In genomic region chr11:116096213-116097108, GRCm38 (mm10) we compare ENCODE assay signal across 10 mouse cellular contexts. TPM values are rescaled to one million over a fixed set of nuclear protein-coding genes. Genes with fewer than 3 reads are reported as not detected.
DNase-seq lines count a peak whose midpoint lies in the region; ATAC-seq and TF ChIP-seq lines count a peak whose summit lies in the region.
"Had no signal": no experiment of that assay in that cellular context is flagged by ENCODE, and none has a peak within 500 bp of the region (broad histone marks: within the 10 kb centered on the region; RNA-seq: fewer than 3 reads in every experiment).

No protein-coding gene starts in this region.

- no peaks in the 10 kb centered on the region for H3K4me1 ChIP-seq in forebrain, postnatal 0 days (ENCODE audit: insufficient read depth)
- H3K4me1 ChIP-seq in forebrain, embryonic 16.5 days (replicated peaks; ENCODE audit: control insufficient read depth, insufficient read depth, low read length): no peaks in the 10 kb centered on the region
- peaks cover 56% of the 10 kb centered on the region for H3K4me1 ChIP-seq in liver, embryonic 12.5 days
- H3K4me1 ChIP-seq in MEL (ENCODE audit: control insufficient read depth in 1 of 2, insufficient read depth in 2 of 2, low read length in 2 of 2): peaks cover 14 to 37% of the 10 kb centered on the region in 2 experiments

- no peak overlapping the region for H3K27ac ChIP-seq in forebrain, postnatal 0 days (ENCODE audit: low read depth, low read length)
- no peak overlapping the region for H3K27ac ChIP-seq in forebrain, embryonic 16.5 days (ENCODE audit: low read length)
- H3K27ac ChIP-seq in liver, embryonic 12.5 days: no peak overlapping the region
- peak overlapping the region; percentile 46 for H3K27ac ChIP-seq in MEL (ENCODE audit: control insufficient read depth, low read depth, low read length)
- H3K27ac ChIP-seq: midbrain, embryonic 12.5 days had no signal

- no peaks in the 10 kb centered on the region for H3K36me3 ChIP-seq in forebrain, postnatal 0 days (ENCODE audit: insufficient read depth)
- H3K36me3 ChIP-seq in forebrain, embryonic 16.5 days (ENCODE audit: control insufficient read depth, insufficient read depth): no peaks in the 10 kb centered on the region
- H3K36me3 ChIP-seq in liver, embryonic 12.5 days: no peaks in the 10 kb centered on the region
- H3K36me3 ChIP-seq in MEL (ENCODE audit: control insufficient read depth in 1 of 2, insufficient read depth in 2 of 2, low read length in 2 of 2): peaks cover 0 to 37% of the 10 kb centered on the region in 2 experiments; a peak in 2 of 4 replicates
- H3K36me3 ChIP-seq: heart, embryonic 13.5 days; midbrain, embryonic 12.5 days had no signal

- H3K27me3 ChIP-seq in forebrain, postnatal 0 days (ENCODE audit: insufficient read depth, low read length): no peaks in the 10 kb centered on the region
- H3K27me3 ChIP-seq in forebrain, embryonic 16.5 days (replicated peaks; ENCODE audit: control insufficient read depth, insufficient read depth, low read length): no peaks in the 10 kb centered on the region
- H3K27me3 ChIP-seq in liver, embryonic 12.5 days (replicated peaks): no peaks in the 10 kb centered on the region
- H3K27me3 ChIP-seq in MEL (ENCODE audit: control insufficient read depth in 1 of 2, insufficient read depth in 2 of 2, low read length in 2 of 2): no peaks in the 10 kb centered on the region
- H3K27me3 ChIP-seq: heart, embryonic 13.5 days; midbrain, embryonic 12.5 days had no signal

- no peak for TF ChIP-seq POLR2A in MEL (IDR thresholded peaks at IDR 0.05; ENCODE audit: control insufficient read depth in 1 of 2, insufficient read depth in 1 of 2, low read depth in 1 of 2, low read length in 2 of 2, poor library complexity in 1 of 2)

- H3K79me2 ChIP-seq in MEL (ENCODE audit: control insufficient read depth, insufficient read depth, low read length, poor library complexity): no peaks in the 10 kb centered on the region

- ATAC-seq in forebrain, postnatal 0 days: no peak
- ATAC-seq in forebrain, embryonic 16.5 days: no peak
- ATAC-seq in liver, embryonic 12.5 days: no peak
- ATAC-seq in monocyte, adult 5-6 weeks (replicated peaks; ENCODE audit: insufficient number of reproducible peaks, low FRiP score, low TSS enrichment, poor library complexity, severe bottlenecking): 0 out of 2 replicates have a peak, but pooled peaks have one; percentile 36

- WGBS in forebrain, postnatal 0 days: 91% methylated on average over 5 of the region's 5 CpGs
- WGBS in forebrain, embryonic 16.5 days: 93% methylated on average over 5 of the region's 5 CpGs
- WGBS in liver, embryonic 12.5 days (ENCODE audit: insufficient replicate concordance): 77% methylated on average over 5 of the region's 5 CpGs

- intact Hi-C loops in left cerebral cortex, postnatal 10 days (cut with DNase I): no loop called here

- H3K9me3 ChIP-seq in forebrain, postnatal 0 days (ENCODE audit: low read length): no peaks in the 10 kb centered on the region
- 0 out of 2 replicates have a peak, but pooled peaks cover 4% of the 10 kb centered on the region for H3K9me3 ChIP-seq in forebrain, embryonic 16.5 days (ENCODE audit: control insufficient read depth, low read length)
- 0 out of 2 replicates have a peak, but pooled peaks cover 5% of the 10 kb centered on the region for H3K9me3 ChIP-seq in liver, embryonic 12.5 days (replicated peaks)
- no peaks in the 10 kb centered on the region for H3K9me3 ChIP-seq in MEL (replicated peaks; ENCODE audit: insufficient read depth, low read length)

- no peak overlapping the region for H3K9ac ChIP-seq in forebrain, postnatal 0 days
- H3K9ac ChIP-seq in forebrain, embryonic 16.5 days (replicated peaks; ENCODE audit: low read depth, low read length): no peak overlapping the region
- no peak overlapping the region for H3K9ac ChIP-seq in liver, embryonic 12.5 days
- H3K9ac ChIP-seq in MEL (ENCODE audit: control insufficient read depth, low read depth, low read length, poor library complexity, severe bottlenecking): no peak overlapping the region
- H3K9ac ChIP-seq: heart, embryonic 13.5 days; midbrain, embryonic 12.5 days had no signal

- no peak for DNase-seq in forebrain, postnatal 0 days
- DNase-seq in liver: peak; percentile 67
- peak; percentile 88 for DNase-seq in MEL (ENCODE audit: low read depth, low spot score)
- DNase-seq in left cerebral cortex, postnatal 10 days (ENCODE audit: extremely low spot score in 1 of 2, low spot score in 2 of 2): no peak
- no peak for DNase-seq in gastrocnemius, adult 8-10 months (ENCODE audit: low spot score in 2 of 2)

- H3K4me3 ChIP-seq in forebrain, postnatal 0 days (ENCODE audit: low read depth, low read length): no peak overlapping the region
- H3K4me3 ChIP-seq in forebrain, embryonic 16.5 days (replicated peaks; ENCODE audit: low read length): no peak overlapping the region
- no peak overlapping the region for H3K4me3 ChIP-seq in liver, embryonic 12.5 days
- no peak overlapping the region for H3K4me3 ChIP-seq in MEL (ENCODE audit: control insufficient read depth in 1 of 2, insufficient read depth in 1 of 2, low read depth in 2 of 2, low read length in 2 of 2)
- H3K4me3 ChIP-seq: heart, embryonic 13.5 days; midbrain, embryonic 12.5 days had no signal

- TF ChIP-seq RAD21 in MEL (IDR thresholded peaks at IDR 0.05; ENCODE audit: low read depth, low read length): peak; percentile 46

- peak; percentile 47 for TF ChIP-seq CTCF in forebrain, postnatal 0 days (IDR thresholded peaks at IDR 0.05; ENCODE audit: low read depth)
- TF ChIP-seq CTCF in MEL (IDR thresholded peaks at IDR 0.05 in 2 of 3, conservative IDR thresholded peaks at IDR 0.05 in 1 of 3; ENCODE audit: control insufficient read depth in 1 of 3, insufficient read depth in 1 of 3, low read depth in 2 of 3, low read length in 3 of 3, poor library complexity in 1 of 3, severe bottlenecking in 1 of 3): peak; percentile 75 to 91 (median 83)

- no peak overlapping the region for H3K4me2 ChIP-seq in forebrain, postnatal 0 days (ENCODE audit: low read depth)
- H3K4me2 ChIP-seq in forebrain, embryonic 16.5 days (ENCODE audit: low read length): no peak overlapping the region
- H3K4me2 ChIP-seq in liver, embryonic 12.5 days: no peak overlapping the region
- H3K4me2 ChIP-seq: heart, embryonic 13.5 days; midbrain, embryonic 12.5 days had no signal

- TF ChIP-seq EP300 in MEL (IDR thresholded peaks at IDR 0.05; ENCODE audit: low read depth in 1 of 2, low read length in 2 of 2): 0 out of 4 replicates have a peak, but pooled peaks of 1 of the 2 experiments have one; percentile 37

RNA-seq across cellular contexts. Expression of gene Wbp2, which starts 9.7 kb away (rescaled TPM):
- 94.7 and 130 TPM in 2 replicates for total RNA-seq in forebrain, postnatal 0 days (2014; rRNA removed)
- 281 and 287 TPM in 2 replicates for polyA plus RNA-seq in forebrain, postnatal 0 days (2015; fragmentation: Nextera tagmentation; extraction: Ambion mirVana)
- polyA plus RNA-seq in forebrain, embryonic 16.5 days (2015; fragmentation: Nextera tagmentation; extraction: Ambion mirVana): 162 and 163 TPM in 2 replicates
- polyA plus RNA-seq in liver, embryonic 12.5 days (2016; fragmentation: Nextera tagmentation; extraction: Ambion mirVana): 76.4 and 77.8 TPM in 2 replicates
- 16.5 and 19.4 TPM in 2 replicates for total RNA-seq in MEL (2012; rRNA removed)
- polyA plus RNA-seq in MEL (2012; ENCODE audit: insufficient read depth in 1 of 2, insufficient read length in 2 of 2, low read depth in 1 of 2, low replicate concordance in 2 of 2, missing spikeins in 1 of 2): 10 to 100 TPM in 1 of 2 experiments, not detected in 1; 75.8 TPM
- 59.0 to 73.8 TPM (median 62.7 TPM) in 3 replicates for total RNA-seq in monocyte, adult 5-6 weeks (2017)
- total RNA-seq in left cerebral cortex, postnatal 10 days (2021): 100 to 1,000 TPM; 229 to 234 TPM
- total RNA-seq in gastrocnemius, adult 8-10 months (2022): 10 to 100 TPM; 78.6 to 91.0 (median 90.1) TPM

RNA-seq across cellular contexts. Expression of gene Unc13d, which starts 18.7 kb away (rescaled TPM):
- total RNA-seq in forebrain, postnatal 0 days (2014; rRNA removed): 0.46 and 0.86 TPM in 2 replicates
- polyA plus RNA-seq in forebrain, postnatal 0 days (2015; fragmentation: Nextera tagmentation; extraction: Ambion mirVana): 0.29 and 0.58 TPM in 2 replicates
- 0.60 and 0.62 TPM in 2 replicates for polyA plus RNA-seq in forebrain, embryonic 16.5 days (2015; fragmentation: Nextera tagmentation; extraction: Ambion mirVana)
- polyA plus RNA-seq in liver, embryonic 12.5 days (2016; fragmentation: Nextera tagmentation; extraction: Ambion mirVana): 48.9 and 50.1 TPM in 2 replicates
- total RNA-seq in MEL (2012; rRNA removed): 146 and 176 TPM in 2 replicates
- polyA plus RNA-seq in MEL (2012; ENCODE audit: insufficient read depth in 1 of 2, insufficient read length in 2 of 2, low read depth in 1 of 2, low replicate concordance in 2 of 2, missing spikeins in 1 of 2): 100 to 1,000 TPM in 1 of 2 experiments, not detected in 1; 115 TPM
- 27.7 to 53.1 TPM (median 29.1 TPM) in 3 replicates for total RNA-seq in monocyte, adult 5-6 weeks (2017)
- 1 to 10 TPM in 1 of 2 experiments, under 1 TPM in 1; 0.63 to 1.2 TPM for total RNA-seq in left cerebral cortex, postnatal 10 days (2021)
- under 1 TPM; 0.34 to 0.56 (median 0.46) TPM for total RNA-seq in gastrocnemius, adult 8-10 months (2022)

RNA-seq across cellular contexts. Expression of gene Trim47, which starts 30.5 kb away (rescaled TPM):
- total RNA-seq in forebrain, postnatal 0 days (2014; rRNA removed): 10.5 and 13.0 TPM in 2 replicates
- 6.6 and 7.8 TPM in 2 replicates for polyA plus RNA-seq in forebrain, postnatal 0 days (2015; fragmentation: Nextera tagmentation; extraction: Ambion mirVana)
- 6.6 and 8.7 TPM in 2 replicates for polyA plus RNA-seq in forebrain, embryonic 16.5 days (2015; fragmentation: Nextera tagmentation; extraction: Ambion mirVana)
- polyA plus RNA-seq in liver, embryonic 12.5 days (2016; fragmentation: Nextera tagmentation; extraction: Ambion mirVana): 6.2 TPM in 2 replicates
- 3.6 and 6.7 TPM in 2 replicates for total RNA-seq in MEL (2012; rRNA removed)
- polyA plus RNA-seq in MEL (2012; ENCODE audit: insufficient read depth in 1 of 2, insufficient read length in 2 of 2, low read depth in 1 of 2, low replicate concordance in 2 of 2, missing spikeins in 1 of 2): 1 to 10 TPM in 1 of 2 experiments, not detected in 1; 5.6 TPM
- total RNA-seq in monocyte, adult 5-6 weeks (2017): not detected in 3 replicates
- total RNA-seq in left cerebral cortex, postnatal 10 days (2021): 1 to 10 TPM; 6.2 to 7.9 TPM
- total RNA-seq in gastrocnemius, adult 8-10 months (2022): 1 to 10 TPM; 5.7 to 7.6 (median 6.3) TPM

RNA-seq across cellular contexts. Expression of gene Trim65, which starts 34.5 kb away (rescaled TPM):
- 4.2 and 5.0 TPM in 2 replicates for total RNA-seq in forebrain, postnatal 0 days (2014; rRNA removed)
- polyA plus RNA-seq in forebrain, postnatal 0 days (2015; fragmentation: Nextera tagmentation; extraction: Ambion mirVana): 1.2 and 1.9 TPM in 2 replicates
- 2.0 TPM in 2 replicates for polyA plus RNA-seq in forebrain, embryonic 16.5 days (2015; fragmentation: Nextera tagmentation; extraction: Ambion mirVana)
- polyA plus RNA-seq in liver, embryonic 12.5 days (2016; fragmentation: Nextera tagmentation; extraction: Ambion mirVana): 1.7 and 2.0 TPM in 2 replicates
- 8.2 and 8.8 TPM in 2 replicates for total RNA-seq in MEL (2012; rRNA removed)
- 10 to 100 TPM in 1 of 2 experiments, not detected in 1; 10.7 TPM for polyA plus RNA-seq in MEL (2012; ENCODE audit: insufficient read depth in 1 of 2, insufficient read length in 2 of 2, low read depth in 1 of 2, low replicate concordance in 2 of 2, missing spikeins in 1 of 2)
- 13.9 to 23.1 TPM (median 20.1 TPM) in 3 replicates for total RNA-seq in monocyte, adult 5-6 weeks (2017)
- 1 to 10 TPM; 6.2 to 6.6 TPM for total RNA-seq in left cerebral cortex, postnatal 10 days (2021)
- total RNA-seq in gastrocnemius, adult 8-10 months (2022): 1 to 10 TPM; 3.4 to 4.5 (median 4.0) TPM

RNA-seq across cellular contexts. Expression of gene Mrpl38, which starts 42.2 kb away (rescaled TPM):
- 56.7 and 67.8 TPM in 2 replicates for total RNA-seq in forebrain, postnatal 0 days (2014; rRNA removed)
- 60.7 and 63.6 TPM in 2 replicates for polyA plus RNA-seq in forebrain, postnatal 0 days (2015; fragmentation: Nextera tagmentation; extraction: Ambion mirVana)
- polyA plus RNA-seq in forebrain, embryonic 16.5 days (2015; fragmentation: Nextera tagmentation; extraction: Ambion mirVana): 65.3 and 75.2 TPM in 2 replicates
- polyA plus RNA-seq in liver, embryonic 12.5 days (2016; fragmentation: Nextera tagmentation; extraction: Ambion mirVana): 76.7 and 81.5 TPM in 2 replicates
- 105 and 113 TPM in 2 replicates for total RNA-seq in MEL (2012; rRNA removed)
- 100 to 1,000 TPM in 1 of 2 experiments, not detected in 1; 157 TPM for polyA plus RNA-seq in MEL (2012; ENCODE audit: insufficient read depth in 1 of 2, insufficient read length in 2 of 2, low read depth in 1 of 2, low replicate concordance in 2 of 2, missing spikeins in 1 of 2)
- total RNA-seq in monocyte, adult 5-6 weeks (2017): 10.7 to 28.4 TPM (median 15.3 TPM) in 3 replicates
- 10 to 100 TPM; 52.2 to 54.6 TPM for total RNA-seq in left cerebral cortex, postnatal 10 days (2021)
- total RNA-seq in gastrocnemius, adult 8-10 months (2022): 10 to 100 TPM; 46.4 to 51.6 (median 50.3) TPM

Comparison
In these comparisons a context has a peak if more than half of its experiments do, and no peak if none do; other contexts are left out.
1. DNase-seq: peak in liver (single experiment) and MEL (single experiment); none in forebrain, postnatal 0 days (single experiment), left cerebral cortex, postnatal 10 days (0 of 2) and gastrocnemius, adult 8-10 months (0 of 2).
2. RNA of gene Unc13d, which starts 18.7 kb away (total RNA-seq): 146 to 176 TPM in MEL and 27.7 to 53.1 TPM in monocyte, adult 5-6 weeks; 0.63 to 1.2 TPM in left cerebral cortex, postnatal 10 days, 0.46 to 0.86 TPM in forebrain, postnatal 0 days and 0.34 to 0.56 TPM in gastrocnemius, adult 8-10 months; every median in the first group is over 10 times any median in the second.